Mouse (Mus musculus) ES-CJ7 (cell line): ENCODE measurements at regions not wholly inside any gene's neighbourhood (a gene's known extent, or its start where the extent isn't known, plus 50 kb on each side); places are given as distances from the start of the nearest gene placed in this dataset.
A peak's percentile ranks its signal among the peaks of the same experiment; 100 is the strongest.

ENCODE experiments used
- DNase-seq: peaks from one replicate; pipeline ENCODE4 v3.0.0; 2011; ENCODE audit warnings: low read depth, low spot score

- no peak for DNase-seq
Observed at GRCm38 (mm10) chr9:69814432-69814831, 53.7 kb upstream of the Foxb1 start.

GRCm38 (mm10) chr9:69823179-69823966, 62.6 kb upstream of the Foxb1 start:
- no peak for DNase-seq

GRCm38 (mm10) chr9:69828428-69828827, 67.7 kb upstream of the Foxb1 start:
- no peak for DNase-seq

- DNase-seq: no peak
Observed at GRCm38 (mm10) chr9:69835396-69835795, 74.7 kb upstream of the Foxb1 start.

- no peak for DNase-seq
Observed at GRCm38 (mm10) chr9:69839198-69839597, 78.5 kb upstream of the Foxb1 start.

GRCm38 (mm10) chr9:69844712-69845111, 84.0 kb upstream of the Foxb1 start:
- DNase-seq: no peak

GRCm38 (mm10) chr9:69845210-69845609, 84.5 kb upstream of the Foxb1 start:
- DNase-seq: no peak

GRCm38 (mm10) chr9:69856621-69857020, 95.9 kb upstream of the Foxb1 start:
- DNase-seq: peak; percentile 52

- no peak for DNase-seq
Observed at GRCm38 (mm10) chr9:69858619-69859018, 97.9 kb upstream of the Foxb1 start.

- peak; percentile 5 for DNase-seq
Observed at GRCm38 (mm10) chr9:69870182-69870581, 109.4 kb upstream of the Foxb1 start.

- no peak for DNase-seq
Observed at GRCm38 (mm10) chr9:69886351-69886750, 102.9 kb upstream of the Bnip2 start.

GRCm38 (mm10) chr9:69898016-69898415, 91.2 kb upstream of the Bnip2 start:
- DNase-seq: no peak

- peak; percentile 11 for DNase-seq
Observed at GRCm38 (mm10) chr9:69899371-69899770, 89.9 kb upstream of the Bnip2 start.

GRCm38 (mm10) chr9:69900871-69901270, 88.4 kb upstream of the Bnip2 start:
- DNase-seq: no peak

GRCm38 (mm10) chr9:69907123-69907945, 81.9 kb upstream of the Bnip2 start:
- no peak for DNase-seq

GRCm38 (mm10) chr9:69910621-69911020, 78.6 kb upstream of the Bnip2 start:
- DNase-seq: no peak

- DNase-seq: peak; percentile 17
Observed at GRCm38 (mm10) chr9:69928126-69928525, 61.1 kb upstream of the Bnip2 start.

- DNase-seq: no peak
Observed at GRCm38 (mm10) chr9:69937863-69938262, 51.4 kb upstream of the Bnip2 start.
